Mouse (Mus musculus) retina, embryonic 14.5 days (tissue): Measurements from ENCODE around the gene Pigf.
A peak's percentile ranks its signal among the peaks of the same experiment; 100 is the strongest.

Source experiments
- DNase-seq: peaks from one replicate; pipeline ENCODE4 v3.0.0-alpha.2; 2015; ENCODE audit warnings: low spot score

Pigf gene

GRCm38 (mm10) chr17:87036141-87037073 is 11.2 kb upstream of the Pigf start:
- peak; percentile 77 for DNase-seq

- DNase-seq = peak; percentile 11
Observed at GRCm38 (mm10) chr17:87024491-87025242, 539 bp downstream of the Pigf start.

GRCm38 (mm10) chr17:87019692-87020091 is 5.5 kb downstream of the Pigf start:
- DNase-seq = no peak

- DNase-seq = no peak
Observed at GRCm38 (mm10) chr17:87011301-87012019, 13.7 kb downstream of the Pigf start.

GRCm38 (mm10) chr17:87008950-87009349 is 16.3 kb downstream of the Pigf start:
- DNase-seq = no peak

- DNase-seq = no peak
Observed at GRCm38 (mm10) chr17:86997323-86997722, 27.9 kb downstream of the Pigf start.

GRCm38 (mm10) chr17:86991306-86991705 is 33.9 kb downstream of the Pigf start:
- no peak for DNase-seq

- DNase-seq = peak; percentile 43
Observed at GRCm38 (mm10) chr17:86988601-86989184, 36.5 kb downstream of the Pigf start.

GRCm38 (mm10) chr17:86988161-86988560 is 37.0 kb downstream of the Pigf start:
- no peak for DNase-seq

- DNase-seq = no peak
Observed at GRCm38 (mm10) chr17:86986449-86987138, 38.6 kb downstream of the Pigf start.

GRCm38 (mm10) chr17:86982497-86982896 is 42.7 kb downstream of the Pigf start:
- DNase-seq = no peak

GRCm38 (mm10) chr17:86981701-86982100 is 43.5 kb downstream of the Pigf start:
- DNase-seq = no peak

GRCm38 (mm10) chr17:86981205-86981604 is 44.0 kb downstream of the Pigf start:
- no peak for DNase-seq

GRCm38 (mm10) chr17:86978496-86978895 is 46.7 kb downstream of the Pigf start:
- DNase-seq = no peak

GRCm38 (mm10) chr17:86976387-86976786 is 48.8 kb downstream of the Pigf start:
- DNase-seq = no peak

- no peak for DNase-seq
Observed at GRCm38 (mm10) chr17:86973097-86973496, 52.1 kb downstream of the Pigf start.

GRCm38 (mm10) chr17:86971860-86972259 is 53.3 kb downstream of the Pigf start:
- no peak for DNase-seq

- DNase-seq = no peak
Observed at GRCm38 (mm10) chr17:86971036-86971435, 54.2 kb downstream of the Pigf start.

GRCm38 (mm10) chr17:86970026-86970750 is 55.0 kb downstream of the Pigf start:
- DNase-seq = no peak

- no peak for DNase-seq
Observed at GRCm38 (mm10) chr17:86969582-86969981, 55.6 kb downstream of the Pigf start.

- no peak for DNase-seq
Observed at GRCm38 (mm10) chr17:86968581-86968980, 56.6 kb downstream of the Pigf start.
